Mouse (Mus musculus): ENCODE data around the gene Il12b.
"Not testable (repeated sequence)": the region's sequence is repeated elsewhere in the genome, so short reads cannot be mapped to it uniquely, and the experiment has no call there.

Il12b gene

DNA sequence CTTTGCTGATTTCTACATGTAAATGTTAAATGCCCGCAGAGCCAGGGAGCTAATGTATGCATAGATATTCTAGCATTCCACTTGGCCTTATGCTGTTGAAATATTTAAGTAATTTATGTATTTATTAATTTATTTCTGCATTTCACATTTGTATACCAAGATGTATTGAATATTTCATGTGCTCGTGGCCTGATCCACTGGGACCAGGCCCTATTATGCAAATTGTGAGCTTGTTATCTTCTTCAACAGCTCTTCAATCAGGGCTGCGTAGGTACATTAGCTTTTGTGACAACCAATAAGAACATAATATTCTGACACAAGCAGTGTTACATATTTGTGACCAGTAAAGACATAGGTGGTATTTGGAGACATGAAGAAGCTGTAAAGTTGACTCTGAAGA is 13.5 kb downstream of the Il12b start:
- no peak for DNase-seq

DNA sequence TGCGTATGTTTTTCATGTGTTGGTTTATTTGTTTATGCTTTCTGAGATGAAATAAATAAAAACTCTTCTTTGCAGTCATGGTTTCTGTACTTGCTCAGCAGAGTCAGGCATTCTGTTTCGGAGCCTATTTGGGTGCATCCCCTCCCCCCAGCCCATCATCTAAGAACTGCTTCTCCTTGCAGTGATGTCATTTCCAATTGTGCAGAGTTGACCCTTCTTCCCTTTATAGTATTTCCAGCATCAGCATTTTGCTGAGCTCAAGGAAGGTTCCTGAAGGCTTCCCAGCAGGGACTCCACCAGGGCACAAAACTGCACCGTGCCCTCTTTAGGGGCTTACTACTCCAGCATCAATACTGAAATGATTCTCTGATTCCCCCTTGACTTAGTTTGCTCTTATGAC is 14.7 kb downstream of the Il12b start:
- no peak for DNase-seq

DNA sequence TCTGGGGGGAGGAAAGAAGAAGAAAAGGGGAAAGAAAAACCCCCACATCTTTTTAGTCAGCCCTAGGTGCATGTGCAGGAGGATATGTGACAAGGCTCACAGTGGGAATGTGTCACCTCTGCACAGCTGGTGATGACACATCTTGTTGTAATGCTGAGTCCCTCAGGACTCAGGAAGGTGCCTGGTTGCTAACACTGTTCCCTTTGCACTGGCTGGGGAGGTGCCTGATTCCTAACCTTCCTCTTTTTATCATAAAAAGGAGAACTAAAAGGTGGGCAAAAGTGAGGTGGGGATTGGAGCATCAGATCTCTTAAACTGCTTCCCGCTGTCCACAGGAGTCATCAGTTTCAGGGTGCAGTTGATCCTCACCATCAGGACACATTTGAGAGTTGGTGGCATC is 17.5 kb downstream of the Il12b start:
- DNase-seq: no peak

DNA sequence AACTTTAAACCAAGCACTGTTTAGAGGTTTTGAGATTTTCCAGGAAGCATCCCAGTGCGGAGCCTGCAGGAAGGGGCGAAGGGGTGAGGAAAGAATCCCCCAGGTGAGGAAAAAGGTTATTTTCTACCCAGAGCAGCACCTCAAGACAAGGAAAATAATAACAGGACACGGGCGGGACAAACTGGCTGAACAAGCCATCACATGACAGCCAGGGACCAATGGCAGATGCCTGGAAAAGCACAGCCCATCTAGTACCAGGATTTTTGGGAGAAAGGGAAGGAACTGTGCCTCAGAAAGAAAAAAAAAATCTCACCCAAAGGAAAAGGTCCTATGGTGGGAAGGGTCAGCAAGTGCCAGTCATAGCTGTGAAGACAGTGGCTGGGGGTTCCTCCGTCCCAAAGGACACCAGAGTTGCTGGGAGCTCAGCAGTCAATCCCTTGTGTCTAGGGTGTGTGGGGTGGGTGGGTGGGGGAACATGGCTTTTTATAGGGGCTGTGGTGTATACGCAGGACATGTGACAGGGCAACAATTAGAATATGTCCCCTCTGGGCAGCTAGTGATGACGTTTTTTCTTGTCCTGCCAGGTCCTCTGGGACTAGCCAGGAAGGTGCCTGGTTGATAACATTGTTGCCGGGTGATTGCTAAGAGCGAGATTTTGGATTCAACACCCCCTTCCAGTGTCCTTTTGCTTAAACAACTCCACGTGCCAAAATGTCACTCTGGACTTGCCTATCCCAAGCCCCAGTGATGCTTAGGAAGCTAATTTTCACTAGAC is 22.7 kb downstream of the Il12b start:
- no peak for DNase-seq

GRCm38 (mm10) chr11:44423261-44423660 is 23.4 kb downstream of the Il12b start:
- no peak for DNase-seq

DNA sequence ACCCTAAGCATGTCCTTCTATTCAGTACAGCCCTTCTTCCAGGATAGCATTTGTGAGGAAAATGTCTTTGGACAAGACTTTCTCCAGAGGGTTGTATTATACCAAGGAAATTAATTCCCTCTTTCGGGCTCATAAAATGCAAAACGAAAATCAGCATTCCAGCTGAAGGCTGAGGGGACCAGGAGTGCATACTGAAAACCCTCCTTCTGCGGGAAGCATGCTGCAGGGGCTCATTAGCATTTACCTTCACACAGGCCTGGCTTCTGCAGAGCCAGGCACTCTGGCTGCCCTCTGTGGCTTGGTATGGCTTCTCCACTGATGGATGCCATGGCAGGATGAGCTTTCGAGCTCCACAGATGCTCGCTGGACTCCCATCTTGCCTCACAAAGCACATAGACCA is 24.1 kb downstream of the Il12b start:
- DNase-seq: no peak

- no peak for DNase-seq
Measured at GRCm38 (mm10) chr11:44425006-44425405, 25.1 kb downstream of the Il12b start.

DNA sequence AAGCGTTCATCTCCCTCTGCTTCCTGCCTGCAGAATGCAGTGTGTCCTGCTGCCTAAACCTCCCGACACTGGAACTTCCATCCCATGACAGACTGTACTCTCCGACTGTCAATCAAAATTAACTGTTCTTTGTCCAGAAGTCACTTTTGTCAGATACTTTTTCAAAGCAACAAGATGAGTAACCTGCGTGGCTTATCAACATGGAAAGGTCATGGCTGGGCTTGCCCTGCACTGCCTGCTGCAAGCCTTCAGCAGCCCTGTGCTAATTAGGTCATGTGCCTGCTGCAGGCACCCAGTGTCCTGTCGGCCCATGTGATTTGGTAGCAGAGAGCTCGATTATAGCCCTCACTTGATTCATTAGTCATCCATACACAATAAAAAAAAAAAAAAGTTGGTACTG is 25.8 kb downstream of the Il12b start:
- DNase-seq: peak in 1 of 2 experiments; percentile 22

- no peak for DNase-seq
Measured at GRCm38 (mm10) chr11:44427951-44428350, 28.1 kb downstream of the Il12b start.

DNA sequence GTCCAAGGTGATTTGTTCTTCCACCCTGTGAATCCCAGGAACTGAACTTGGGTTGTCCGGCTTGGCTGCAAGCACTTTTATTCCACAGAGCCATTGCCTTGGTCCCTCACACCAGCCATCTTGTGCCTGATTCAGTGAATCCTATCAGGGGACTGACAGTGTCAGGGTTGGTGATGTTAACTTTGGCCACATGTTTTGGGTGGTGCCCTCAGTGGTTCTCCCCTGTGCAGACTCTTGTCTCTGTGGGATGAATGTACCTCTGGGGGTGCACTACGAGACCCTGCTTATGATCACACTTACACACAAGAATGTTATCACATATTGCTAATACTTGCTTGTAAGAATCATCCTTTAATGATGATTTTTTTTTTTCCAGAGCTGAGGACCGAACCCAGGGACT is 30.2 kb downstream of the Il12b start:
- DNase-seq: no peak

DNA sequence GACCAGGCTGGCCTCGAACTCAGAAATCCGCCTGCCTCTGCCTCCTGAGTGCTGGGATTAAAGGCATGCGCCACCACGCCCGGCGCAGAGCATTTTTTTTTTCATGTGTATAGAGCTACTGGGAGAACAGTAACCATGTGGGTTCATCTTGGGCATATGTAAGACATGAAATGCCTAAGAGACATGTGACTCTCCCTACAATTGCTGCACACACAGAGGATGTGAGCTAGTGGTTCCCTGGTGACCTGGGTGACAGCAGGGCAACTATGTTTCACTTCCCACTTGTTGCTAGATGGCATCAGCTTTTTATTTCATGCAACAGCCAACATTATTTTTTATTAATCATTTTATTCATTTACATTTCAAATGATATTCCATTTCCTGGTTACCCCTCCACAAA is 37.9 kb downstream of the Il12b start:
- no peak for DNase-seq

DNA sequence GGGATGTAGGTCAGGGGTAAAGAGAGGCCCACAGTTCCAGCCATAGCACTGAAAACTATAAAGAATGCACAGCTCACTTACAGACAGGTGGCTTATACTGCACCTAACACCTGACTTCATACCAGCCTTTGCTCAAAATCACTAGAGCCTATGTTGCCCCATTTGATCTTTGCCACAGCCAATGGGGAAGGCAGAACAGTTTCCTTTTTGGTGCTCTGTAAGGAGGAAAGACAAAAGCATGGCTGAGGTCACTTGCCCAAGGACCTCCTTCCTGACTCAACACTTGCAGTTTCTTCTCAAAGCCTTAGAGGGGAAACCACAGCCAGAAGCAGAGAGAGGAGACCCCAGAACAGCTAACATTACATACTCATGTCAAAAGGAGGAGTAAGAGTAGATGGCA is 51.2 kb downstream of the Il12b start:
- DNase-seq: no peak

GRCm38 (mm10) chr11:44452016-44452415 is 52.2 kb downstream of the Il12b start:
- DNase-seq: not testable (repeated sequence)

GRCm38 (mm10) chr11:44453423-44453822 is 53.6 kb downstream of the Il12b start:
- DNase-seq: peak; percentile 76 to 84

DNA sequence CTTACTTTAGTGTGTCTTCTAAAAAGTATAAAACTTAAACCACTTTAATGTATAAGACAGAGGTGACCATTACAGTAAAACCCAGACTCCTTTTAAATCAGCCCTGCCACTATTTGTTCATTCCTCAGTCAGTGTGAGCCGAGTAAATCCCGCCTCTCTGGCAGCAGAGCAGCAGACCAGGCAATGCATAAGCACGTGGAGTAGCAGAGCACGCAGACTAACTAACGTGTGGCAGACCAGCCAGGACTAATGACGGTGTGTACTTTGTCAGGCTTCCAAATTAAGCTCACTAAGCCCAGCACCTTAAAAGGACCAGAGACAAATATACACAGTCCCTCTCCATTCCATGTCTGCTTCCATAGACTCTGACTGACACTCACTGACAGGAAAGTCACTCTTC is 61.6 kb downstream of the Il12b start:
- DNase-seq: peak; percentile 24 to 47

Data from kidney, postnatal 36 days (tissue).